Mouse (Mus musculus): ENCODE measurements around the gene Myo15b. TPM values are rescaled to one million over a fixed set of nuclear protein-coding genes. Genes with fewer than 3 reads are reported as not detected.

Gene Myo15b
- polyA plus RNA-seq, 1 experiment from 2014 or later, result 12.6 TPM

- H3K4me3 ChIP-seq (ENCODE audit: low read length), result no peak overlapping the region
- H3K4me1 ChIP-seq (ENCODE audit: insufficient read depth, low read length), result peaks cover 77% of the 10 kb centered on the region
- WGBS, result 23% methylated on average over 25 of the region's 25 CpGs
- H3K9ac ChIP-seq (replicated peaks; ENCODE audit: low read length), result peak overlapping the region; percentile 41
- peak overlapping the region; percentile 31 for H3K4me2 ChIP-seq (replicated peaks; ENCODE audit: low read depth, low read length)
- H3K9me3 ChIP-seq (ENCODE audit: low read length), result no peaks in the 10 kb centered on the region
- no peaks in the 10 kb centered on the region for H3K27me3 ChIP-seq (ENCODE audit: insufficient read depth, low read length)
- no peaks in the 10 kb centered on the region for H3K36me3 ChIP-seq (ENCODE audit: insufficient read depth, low read length)
- ATAC-seq (ENCODE audit: low FRiP score, low TSS enrichment), result peak; percentile 30
- peak overlapping the region; percentile 94 for H3K27ac ChIP-seq (ENCODE audit: low read length)
Measured at GRCm38 (mm10) chr11:115830550-115831325, 27.5 kb upstream of the Myo15b start.

- no peaks in the 10 kb centered on the region for H3K9me3 ChIP-seq (ENCODE audit: low read length)
- peak overlapping the region; percentile 31 for H3K4me2 ChIP-seq (replicated peaks; ENCODE audit: low read depth, low read length)
- peak overlapping the region; percentile 41 for H3K9ac ChIP-seq (replicated peaks; ENCODE audit: low read length)
- peak overlapping the region; percentile 94 for H3K27ac ChIP-seq (ENCODE audit: low read length)
- no peaks in the 10 kb centered on the region for H3K36me3 ChIP-seq (ENCODE audit: insufficient read depth, low read length)
- H3K4me1 ChIP-seq (ENCODE audit: insufficient read depth, low read length), result peaks cover 82% of the 10 kb centered on the region
- H3K27me3 ChIP-seq (ENCODE audit: insufficient read depth, low read length), result no peaks in the 10 kb centered on the region
- 42% methylated on average over 3 of the region's 3 CpGs for WGBS
- no peak for ATAC-seq (ENCODE audit: low FRiP score, low TSS enrichment)
- H3K4me3 ChIP-seq (ENCODE audit: low read length), result no peak overlapping the region
Measured at GRCm38 (mm10) chr11:115831518-115831917, 26.7 kb upstream of the Myo15b start.

GRCm38 (mm10) chr11:115832064-115832463 lies 26.1 kb upstream of the Myo15b start:
- Histone ChIP-seq H3K4me2 (replicated peaks; ENCODE audit: low read depth, low read length) (peak overlapping the region; percentile 34), H3K4me1 (ENCODE audit: insufficient read depth, low read length) (peaks cover 82% of the 10 kb centered on the region), H3K27ac (ENCODE audit: low read length) (peak overlapping the region; percentile 94), H3K36me3 (ENCODE audit: insufficient read depth, low read length) (no peaks in the 10 kb centered on the region), H3K9me3 (ENCODE audit: low read length) (no peaks in the 10 kb centered on the region), H3K9ac (replicated peaks; ENCODE audit: low read length) (peak overlapping the region; percentile 41; the same call in 1 of the 2 replicates), H3K4me3 (ENCODE audit: low read length) (no peak overlapping the region), H3K27me3 (ENCODE audit: insufficient read depth, low read length) (no peaks in the 10 kb centered on the region)
- 44% methylated on average over 6 of the region's 6 CpGs for WGBS
- ATAC-seq (ENCODE audit: low FRiP score, low TSS enrichment), result no peak

- Histone ChIP-seq H3K4me3 (ENCODE audit: low read length) (no peak overlapping the region), H3K4me2 (replicated peaks; ENCODE audit: low read depth, low read length) (peak overlapping the region; percentile 34), H3K9me3 (ENCODE audit: low read length) (no peaks in the 10 kb centered on the region), H3K4me1 (ENCODE audit: insufficient read depth, low read length) (peaks cover 85% of the 10 kb centered on the region), H3K27me3 (ENCODE audit: insufficient read depth, low read length) (no peaks in the 10 kb centered on the region), H3K36me3 (ENCODE audit: insufficient read depth, low read length) (no peaks in the 10 kb centered on the region), H3K9ac (replicated peaks; ENCODE audit: low read length) (peak overlapping the region; percentile 41; the same call in 1 of the 2 replicates), H3K27ac (ENCODE audit: low read length) (peak overlapping the region; percentile 94)
- WGBS, result 3% methylated on average over 8 of the region's 8 CpGs
- ATAC-seq (ENCODE audit: low FRiP score, low TSS enrichment), result peak; percentile 57
Measured at GRCm38 (mm10) chr11:115832523-115832922, 25.7 kb upstream of the Myo15b start.

GRCm38 (mm10) chr11:115833021-115833513 lies 25.1 kb upstream of the Myo15b start:
- Histone ChIP-seq H3K27ac (ENCODE audit: low read length) (peak overlapping the region; percentile 94), H3K9me3 (ENCODE audit: low read length) (no peaks in the 10 kb centered on the region), H3K9ac (replicated peaks; ENCODE audit: low read length) (peak overlapping the region; percentile 41), H3K4me2 (replicated peaks; ENCODE audit: low read depth, low read length) (peak overlapping the region; percentile 34), H3K27me3 (ENCODE audit: insufficient read depth, low read length) (no peaks in the 10 kb centered on the region), H3K4me1 (ENCODE audit: insufficient read depth, low read length) (peaks cover 87% of the 10 kb centered on the region), H3K4me3 (ENCODE audit: low read length) (no peak overlapping the region), H3K36me3 (ENCODE audit: insufficient read depth, low read length) (no peaks in the 10 kb centered on the region)
- WGBS, result 11% methylated on average over 8 of the region's 8 CpGs
- ATAC-seq (ENCODE audit: low FRiP score, low TSS enrichment), result no peak

GRCm38 (mm10) chr11:115834033-115834432 lies 24.2 kb upstream of the Myo15b start:
- peak overlapping the region; percentile 54 for H3K9ac ChIP-seq (replicated peaks; ENCODE audit: low read length)
- peaks cover 87% of the 10 kb centered on the region for H3K4me1 ChIP-seq (ENCODE audit: insufficient read depth, low read length)
- H3K4me3 ChIP-seq (ENCODE audit: low read length), result no peak overlapping the region
- H3K4me2 ChIP-seq (replicated peaks; ENCODE audit: low read depth, low read length), result peak overlapping the region; percentile 13; the same call in 1 of the 2 replicates
- no peaks in the 10 kb centered on the region for H3K9me3 ChIP-seq (ENCODE audit: low read length)
- ATAC-seq (ENCODE audit: low FRiP score, low TSS enrichment), result no peak
- H3K27me3 ChIP-seq (ENCODE audit: insufficient read depth, low read length), result no peaks in the 10 kb centered on the region
- no peaks in the 10 kb centered on the region for H3K36me3 ChIP-seq (ENCODE audit: insufficient read depth, low read length)
- WGBS, result 49% methylated on average over 6 of the region's 6 CpGs
- peak overlapping the region; percentile 94 for H3K27ac ChIP-seq (ENCODE audit: low read length)

GRCm38 (mm10) chr11:115836656-115837395 lies 21.4 kb upstream of the Myo15b start:
- H3K4me1 ChIP-seq (ENCODE audit: insufficient read depth, low read length), result peaks cover 77% of the 10 kb centered on the region
- no peak for ATAC-seq (ENCODE audit: low FRiP score, low TSS enrichment)
- peak overlapping the region; percentile 47 for H3K9ac ChIP-seq (replicated peaks; ENCODE audit: low read length)
- 52% methylated on average over 11 of the region's 11 CpGs for WGBS
- no peak overlapping the region for H3K4me2 ChIP-seq (replicated peaks; ENCODE audit: low read depth, low read length)
- H3K36me3 ChIP-seq (ENCODE audit: insufficient read depth, low read length), result no peaks in the 10 kb centered on the region
- H3K9me3 ChIP-seq (ENCODE audit: low read length), result peaks cover 3% of the 10 kb centered on the region; the same call in 1 of the 2 replicates
- H3K27ac ChIP-seq (ENCODE audit: low read length), result peak overlapping the region; percentile 70; the same call in 1 of the 2 replicates
- H3K4me3 ChIP-seq (ENCODE audit: low read length), result no peak overlapping the region
- no peaks in the 10 kb centered on the region for H3K27me3 ChIP-seq (ENCODE audit: insufficient read depth, low read length)

- Histone ChIP-seq H3K9me3 (ENCODE audit: low read length) (peaks cover 3% of the 10 kb centered on the region; the same call in 1 of the 2 replicates), H3K4me1 (ENCODE audit: insufficient read depth, low read length) (peaks cover 77% of the 10 kb centered on the region), H3K4me2 (replicated peaks; ENCODE audit: low read depth, low read length) (no peak overlapping the region), H3K27ac (ENCODE audit: low read length) (peak overlapping the region; percentile 41; the same call in 1 of the 2 replicates), H3K27me3 (ENCODE audit: insufficient read depth, low read length) (no peaks in the 10 kb centered on the region), H3K4me3 (ENCODE audit: low read length) (no peak overlapping the region), H3K36me3 (ENCODE audit: insufficient read depth, low read length) (no peaks in the 10 kb centered on the region), H3K9ac (replicated peaks; ENCODE audit: low read length) (no peak overlapping the region)
- 88% methylated on average over 22 of the region's 22 CpGs for WGBS
- no peak for ATAC-seq (ENCODE audit: low FRiP score, low TSS enrichment)
Measured at GRCm38 (mm10) chr11:115837606-115838345, 20.4 kb upstream of the Myo15b start.

GRCm38 (mm10) chr11:115838895-115839311 lies 19.3 kb upstream of the Myo15b start:
- H3K9me3 ChIP-seq (ENCODE audit: low read length), result peaks cover 3% of the 10 kb centered on the region; the same call in 1 of the 2 replicates
- 28% methylated on average over 4 of the region's 4 CpGs for WGBS
- peaks cover 77% of the 10 kb centered on the region for H3K4me1 ChIP-seq (ENCODE audit: insufficient read depth, low read length)
- H3K27me3 ChIP-seq (ENCODE audit: insufficient read depth, low read length), result no peaks in the 10 kb centered on the region
- no peak overlapping the region for H3K4me3 ChIP-seq (ENCODE audit: low read length)
- 0 out of 2 replicates have a peak, but pooled peaks have one; percentile 18 for ATAC-seq (ENCODE audit: low FRiP score, low TSS enrichment)
- H3K36me3 ChIP-seq (ENCODE audit: insufficient read depth, low read length), result no peaks in the 10 kb centered on the region
- H3K9ac ChIP-seq (replicated peaks; ENCODE audit: low read length), result peak overlapping the region; percentile 9; the same call in 1 of the 2 replicates
- peak overlapping the region; percentile 52; the same call in 1 of the 2 replicates for H3K27ac ChIP-seq (ENCODE audit: low read length)
- no peak overlapping the region for H3K4me2 ChIP-seq (replicated peaks; ENCODE audit: low read depth, low read length)
